Mouse (Mus musculus) retina, embryonic 14.5 days (tissue): ENCODE data around the gene Trpv2.
A peak's percentile ranks its signal among the peaks of the same experiment; 100 is the strongest.

Experiments
- DNase-seq: peaks from one replicate; pipeline ENCODE4 v3.0.0-alpha.2; 2015; ENCODE audit warnings: low spot score

The Trpv2 gene

GRCm38 (mm10) chr11:62558961-62559646 lies 15.2 kb upstream of the Trpv2 start:
- peak; percentile 10 for DNase-seq

GRCm38 (mm10) chr11:62560463-62561016 lies 13.7 kb upstream of the Trpv2 start:
- peak; percentile 20 for DNase-seq

DNA sequence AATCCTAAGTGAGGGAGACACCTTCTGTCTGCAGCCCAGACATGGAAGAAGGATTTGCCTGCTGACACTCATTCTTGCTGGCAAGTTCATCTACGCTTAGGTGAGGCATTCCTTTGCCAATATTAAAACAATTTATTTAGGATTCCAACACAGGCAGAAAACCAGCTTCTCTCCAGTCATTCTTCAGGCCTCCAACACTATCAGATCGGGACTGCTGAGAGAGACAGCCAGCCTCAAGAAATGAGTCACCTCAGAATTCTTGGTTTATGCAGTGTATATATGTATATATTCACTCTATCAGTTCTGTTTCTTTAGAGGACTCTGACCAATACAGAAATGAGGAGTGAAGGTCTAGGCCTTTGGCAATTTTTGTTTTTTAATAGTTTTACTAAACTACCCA lies 10.7 kb upstream of the Trpv2 start:
- no peak for DNase-seq

- no peak for DNase-seq
Observed at GRCm38 (mm10) chr11:62565747-62566146, 8.5 kb upstream of the Trpv2 start.

- DNase-seq, result no peak
Observed at GRCm38 (mm10) chr11:62566211-62566610, 8.1 kb upstream of the Trpv2 start.

GRCm38 (mm10) chr11:62568300-62568699 lies 6.0 kb upstream of the Trpv2 start:
- no peak for DNase-seq

GRCm38 (mm10) chr11:62574703-62575085 lies 408 bp downstream of the Trpv2 start:
- no peak for DNase-seq

- DNase-seq, result peak; percentile 95
Observed at GRCm38 (mm10) chr11:62575297-62575658, 992 bp downstream of the Trpv2 start.

- peak; percentile 49 for DNase-seq
Observed at GRCm38 (mm10) chr11:62575659-62576438, 1.6 kb downstream of the Trpv2 start.

DNA sequence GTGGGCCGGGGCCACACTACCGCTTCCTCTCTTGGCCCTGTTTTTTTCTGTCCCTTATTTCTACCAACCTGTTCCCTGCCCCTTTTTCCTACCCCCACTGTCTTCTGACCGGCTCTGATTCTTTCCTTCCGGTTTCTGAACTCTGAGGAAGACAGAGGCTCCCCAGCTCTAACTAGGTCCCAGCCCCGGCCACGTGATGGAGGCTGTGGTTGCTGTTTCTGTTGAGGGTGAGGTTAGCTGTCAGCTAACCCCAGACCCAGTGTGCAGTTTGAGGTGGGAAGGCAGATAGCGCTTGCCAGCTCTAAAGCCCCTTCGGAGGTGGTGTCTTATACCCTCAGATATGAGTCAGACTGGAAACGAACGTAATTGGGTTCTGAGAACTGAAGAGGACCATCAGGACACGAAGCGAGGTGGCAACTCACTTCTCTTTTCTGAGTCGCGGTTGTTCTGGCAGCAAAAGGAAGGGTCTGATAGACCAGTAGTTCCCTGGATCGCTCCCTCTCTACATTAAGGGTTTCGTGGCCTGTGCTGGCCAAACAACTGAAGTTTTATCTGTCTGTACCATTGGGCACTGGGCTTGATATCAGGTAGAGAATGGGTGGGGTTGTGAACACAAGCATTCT lies 2.4 kb downstream of the Trpv2 start:
- no peak for DNase-seq

- no peak for DNase-seq
Observed at GRCm38 (mm10) chr11:62583031-62583430, 8.7 kb downstream of the Trpv2 start.

DNA sequence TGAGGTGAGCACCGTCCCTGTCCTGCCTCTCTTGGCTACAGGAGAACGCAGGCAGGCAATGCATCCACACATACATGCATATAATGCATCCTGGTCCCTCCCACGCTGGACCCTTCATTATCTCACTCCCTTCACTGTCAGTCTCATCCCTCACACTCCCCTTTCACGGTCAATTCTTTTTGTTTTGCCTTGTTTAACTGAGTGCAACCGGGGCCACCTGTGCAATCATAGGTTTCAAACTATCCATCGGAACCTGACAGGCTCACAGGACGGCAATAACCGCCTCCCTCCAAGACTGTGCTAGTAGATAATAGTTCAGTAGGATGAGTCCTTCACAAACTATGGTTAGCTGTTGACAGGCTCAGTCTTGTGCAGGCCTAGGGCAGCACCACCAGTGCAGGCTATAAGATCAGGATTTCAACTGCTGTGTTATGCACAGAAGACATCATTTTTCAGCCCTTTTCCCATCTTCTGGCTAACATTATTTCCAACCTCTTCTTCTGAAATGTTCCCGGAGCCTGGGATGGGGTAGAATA lies 10.5 kb downstream of the Trpv2 start:
- no peak for DNase-seq

DNA sequence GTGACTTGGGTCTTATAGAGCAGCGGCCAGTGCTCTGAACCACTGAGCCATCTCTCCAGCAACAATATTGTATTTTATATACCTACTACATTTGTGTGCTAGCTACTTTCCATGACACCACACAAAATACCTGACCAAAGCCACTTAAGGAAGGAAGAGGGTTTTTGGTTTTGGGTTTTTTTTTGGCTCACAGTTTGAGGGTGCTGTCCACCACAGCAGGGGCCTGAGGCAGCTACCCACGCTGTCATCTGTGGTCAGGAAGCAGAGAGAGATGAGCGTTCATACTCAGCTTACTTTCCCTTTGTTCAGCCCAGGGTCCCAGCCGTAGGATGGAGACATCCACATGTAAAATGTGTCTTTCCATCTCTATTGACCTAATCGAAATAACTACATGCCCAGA lies 12.7 kb downstream of the Trpv2 start:
- DNase-seq, result no peak

DNA sequence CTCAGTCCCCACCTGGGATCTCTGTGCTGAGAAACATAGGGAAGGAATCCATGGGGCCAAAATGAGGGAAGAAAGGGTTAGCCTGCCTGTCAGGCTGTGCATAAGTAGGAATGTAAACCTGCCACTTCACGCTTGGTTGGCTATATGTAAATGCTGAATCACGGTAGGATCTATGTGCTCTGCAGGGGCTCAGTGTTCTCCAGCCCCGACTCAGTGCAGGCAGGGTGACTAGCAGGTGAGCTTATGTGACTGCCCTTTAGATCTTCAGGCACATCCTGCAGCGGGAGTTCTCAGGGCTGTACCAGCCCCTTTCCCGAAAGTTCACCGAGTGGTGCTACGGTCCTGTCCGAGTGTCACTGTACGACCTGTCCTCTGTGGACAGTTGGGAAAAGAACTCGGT lies 15.1 kb downstream of the Trpv2 start:
- no peak for DNase-seq

GRCm38 (mm10) chr11:62591026-62591425 lies 16.7 kb downstream of the Trpv2 start:
- no peak for DNase-seq

DNA sequence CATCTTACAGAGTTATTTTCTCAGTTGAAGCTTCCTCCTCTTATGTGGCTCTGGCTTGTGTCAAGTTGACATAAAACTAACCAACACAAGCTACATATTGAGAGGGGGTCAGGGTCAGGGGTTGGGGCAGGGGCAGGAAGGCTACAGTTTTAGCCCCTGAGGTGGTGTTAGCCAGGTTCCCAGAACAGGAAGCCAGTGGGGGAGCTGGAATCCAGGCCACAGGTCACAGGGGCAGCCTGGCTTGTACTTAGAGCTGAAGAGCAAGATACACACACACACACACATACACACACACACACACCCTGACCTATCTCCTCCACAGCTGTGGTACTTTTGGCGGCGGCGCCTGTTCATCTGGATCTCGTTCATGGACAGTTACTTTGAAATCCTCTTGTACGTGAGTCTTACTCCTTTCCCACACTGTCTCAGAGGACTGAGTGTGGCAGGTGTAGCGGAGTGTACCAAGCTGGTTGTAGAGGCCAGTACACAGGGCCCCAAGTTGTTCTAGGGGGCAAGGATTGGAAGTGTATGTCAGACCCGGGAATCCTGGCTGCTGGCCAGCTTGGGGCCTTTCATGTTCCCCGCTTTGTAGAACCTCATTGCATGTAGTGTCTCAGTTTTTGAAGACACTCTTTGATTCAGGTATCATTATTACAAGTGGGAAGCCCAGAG lies 17.8 kb downstream of the Trpv2 start:
- DNase-seq, result no peak

- no peak for DNase-seq
Observed at GRCm38 (mm10) chr11:62598571-62598970, 24.3 kb downstream of the Trpv2 start.

- DNase-seq, result no peak
Observed at GRCm38 (mm10) chr11:62601732-62602618, 27.7 kb downstream of the Trpv2 start.

GRCm38 (mm10) chr11:62602619-62603311 lies 28.5 kb downstream of the Trpv2 start:
- peak; percentile 98 for DNase-seq

- no peak for DNase-seq
Observed at GRCm38 (mm10) chr11:62603312-62604056, 29.2 kb downstream of the Trpv2 start.
